Mouse (Mus musculus) testis, postnatal 10 days (tissue): Measurements from ENCODE around the gene Pirt.

Experiments
- DNase-seq: peaks from one replicate; pipeline ENCODE4 v3.0.0; 2021; ENCODE audit warnings: low spot score

Pirt gene

DNA sequence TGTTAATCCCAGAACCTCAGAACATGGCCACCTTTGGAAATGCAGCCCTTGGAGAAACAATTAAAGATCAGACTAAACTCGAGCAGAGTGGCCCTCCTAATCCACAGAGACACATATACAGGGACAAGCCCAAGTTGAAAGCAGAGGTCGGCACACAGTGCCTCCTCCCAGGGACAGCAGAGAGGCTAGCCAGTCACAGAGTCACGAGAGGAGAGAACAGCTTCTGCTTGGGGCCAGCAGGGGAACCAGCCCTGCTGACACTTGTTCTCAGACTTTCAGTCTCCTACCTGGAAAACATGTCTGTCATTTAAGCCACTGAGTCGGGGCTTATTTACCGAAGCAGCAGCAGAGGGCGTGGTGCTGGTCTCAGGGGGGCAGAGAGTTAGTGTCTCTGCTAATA, 34.7 kb downstream of the Pirt start:
- DNase-seq, result no peak

GRCm38 (mm10) chr11:66946922-66947321, 35.1 kb downstream of the Pirt start:
- DNase-seq, result no peak

DNA sequence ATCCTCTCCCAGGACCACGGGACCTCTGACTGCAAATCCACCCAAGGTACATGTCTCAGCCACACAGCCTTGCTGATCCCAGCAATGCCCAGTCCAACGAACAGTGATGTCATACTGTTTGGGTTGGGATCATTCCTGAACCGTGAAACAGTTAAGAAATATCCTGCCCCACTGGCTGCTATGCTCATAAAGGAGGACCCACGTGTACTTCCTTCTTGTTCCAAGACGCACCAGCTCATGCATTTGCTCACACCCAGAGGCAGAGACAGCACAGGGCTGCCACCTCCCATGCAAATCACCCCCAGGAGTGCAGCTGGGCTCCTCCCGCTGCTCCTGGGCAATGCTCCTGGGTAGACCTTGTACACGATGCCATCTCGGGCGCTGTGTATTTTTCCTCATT, 44.5 kb downstream of the Pirt start, which contains the start of gene Tmem238l:
TSS of gene Tmem238l (plus strand) at position 336 of the 400 bp plus-strand sequence.
- DNase-seq, result no peak

DNA sequence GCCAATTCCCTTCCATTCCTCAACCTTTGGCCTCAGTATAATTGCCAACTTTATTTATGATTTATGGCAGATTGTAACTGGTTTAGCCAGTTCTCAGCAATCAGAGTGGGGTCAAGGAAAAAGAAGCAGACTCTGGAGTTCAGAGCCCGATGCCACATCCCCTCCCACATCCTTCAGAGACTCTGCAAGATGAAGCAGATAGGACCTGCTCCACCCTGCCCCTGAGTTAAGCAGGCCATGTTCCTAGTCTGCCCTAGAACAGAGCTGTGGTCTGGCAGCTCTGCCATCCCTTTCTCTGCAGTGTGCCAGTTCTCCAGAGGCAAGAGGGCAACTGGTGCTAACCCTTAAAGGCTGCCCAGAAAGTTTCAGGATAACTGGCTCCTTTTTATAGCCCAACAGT, 49.0 kb downstream of the Pirt start:
- no peak for DNase-seq

DNA sequence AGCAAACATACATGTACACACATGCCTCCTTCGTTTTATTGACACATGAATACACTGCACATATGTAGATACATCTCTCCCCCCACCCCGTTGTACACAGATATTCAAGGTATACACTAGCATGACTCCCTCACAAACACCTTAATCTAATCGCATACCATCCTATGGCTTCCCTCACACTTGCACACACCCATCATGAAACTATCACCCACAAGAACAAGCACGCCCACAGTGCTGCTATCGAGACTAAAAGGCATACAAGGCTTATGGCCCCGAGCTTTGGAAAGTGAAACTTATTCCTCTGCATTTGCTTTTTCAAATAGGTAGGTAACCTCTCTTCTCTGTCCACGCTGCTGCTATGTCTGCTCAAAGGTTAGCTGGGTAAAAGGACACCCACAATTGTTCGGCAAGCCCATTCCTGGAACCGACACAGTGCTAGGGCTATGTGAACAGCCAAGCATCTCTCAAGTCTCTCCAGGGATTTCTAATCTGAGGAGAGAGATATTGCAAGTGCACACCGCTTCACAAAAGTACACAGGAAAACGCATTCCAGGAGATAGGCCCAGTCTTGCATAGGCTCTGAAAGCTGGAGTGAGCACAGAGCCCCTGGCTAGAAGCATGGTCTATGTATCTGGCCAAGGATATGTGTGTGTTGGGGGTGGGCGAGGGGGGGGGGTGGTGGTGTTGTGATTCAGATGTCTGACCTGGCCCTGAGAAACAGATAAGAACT, 49.8 kb downstream of the Pirt start:
- DNase-seq, result no peak

- no peak for DNase-seq
Measured at GRCm38 (mm10) chr11:66963462-66963861, 51.7 kb downstream of the Pirt start.

DNA sequence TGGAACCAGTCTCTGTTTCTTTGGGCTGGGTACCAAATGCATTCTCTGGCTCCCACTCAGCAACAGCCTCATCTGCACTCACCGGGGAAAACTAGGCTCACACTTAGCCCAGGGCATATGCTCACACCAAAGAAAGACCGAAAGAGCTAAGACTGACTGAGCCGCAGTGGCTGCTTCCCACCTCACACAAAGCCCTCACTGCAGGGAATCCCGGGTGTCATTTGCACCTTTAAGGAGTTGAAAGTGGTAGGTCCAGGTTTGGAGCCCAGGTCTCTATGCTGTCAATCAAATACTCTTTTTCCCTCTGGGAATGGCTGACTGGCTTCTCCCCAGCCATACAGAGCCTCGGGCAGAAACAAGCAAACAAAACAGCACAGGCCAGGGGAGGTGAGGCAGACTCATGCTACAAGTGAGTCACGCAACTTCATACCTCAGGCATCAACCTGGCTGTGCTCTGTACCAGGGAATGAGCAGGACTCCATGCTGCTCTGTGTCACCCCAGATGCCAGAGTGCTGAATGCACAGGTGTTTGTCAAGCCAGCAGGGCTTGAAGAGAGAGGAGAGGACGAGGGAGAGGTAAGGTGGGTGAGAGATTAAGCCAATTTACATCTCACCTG, 54.8 kb downstream of the Pirt start:
- DNase-seq, result no peak

DNA sequence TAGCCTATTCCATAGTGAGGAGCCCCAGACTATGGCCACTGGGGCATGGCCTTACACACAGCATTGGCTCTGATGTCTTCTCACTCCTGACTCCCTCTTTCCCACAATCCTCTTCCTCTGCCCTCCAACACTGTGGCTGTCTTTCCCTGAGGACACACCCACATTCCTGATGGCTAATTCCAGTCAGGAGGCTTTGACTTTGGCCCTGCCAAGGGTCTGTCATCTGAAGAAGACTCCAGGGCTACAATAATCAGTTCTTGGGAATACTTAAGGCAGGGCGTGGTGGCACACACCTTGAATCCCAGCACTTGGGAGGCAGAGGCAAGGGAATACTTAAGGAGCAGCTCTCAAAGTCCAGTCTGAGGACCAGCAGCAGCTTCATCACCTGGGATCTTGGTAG, 56.8 kb downstream of the Pirt start:
- no peak for DNase-seq

DNA sequence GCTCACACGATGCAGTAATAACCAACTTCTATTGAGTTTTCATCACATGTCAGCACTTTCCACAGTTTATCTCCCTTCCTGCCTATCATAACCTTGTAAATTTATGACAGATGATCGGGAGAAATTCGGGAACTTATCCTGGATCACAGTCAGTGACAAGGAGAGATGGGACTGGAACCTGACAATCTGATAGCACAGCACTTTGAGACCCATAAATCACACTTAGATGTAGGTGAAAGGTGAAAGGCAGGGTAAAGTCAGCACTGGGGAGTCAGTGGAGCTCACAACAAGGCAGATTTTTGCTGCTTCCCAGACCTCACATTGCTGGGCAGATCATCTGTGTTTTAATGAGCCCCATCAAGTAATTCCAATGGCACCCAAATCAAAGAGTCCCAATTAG, 61.7 kb downstream of the Pirt start:
- DNase-seq, result no peak

DNA sequence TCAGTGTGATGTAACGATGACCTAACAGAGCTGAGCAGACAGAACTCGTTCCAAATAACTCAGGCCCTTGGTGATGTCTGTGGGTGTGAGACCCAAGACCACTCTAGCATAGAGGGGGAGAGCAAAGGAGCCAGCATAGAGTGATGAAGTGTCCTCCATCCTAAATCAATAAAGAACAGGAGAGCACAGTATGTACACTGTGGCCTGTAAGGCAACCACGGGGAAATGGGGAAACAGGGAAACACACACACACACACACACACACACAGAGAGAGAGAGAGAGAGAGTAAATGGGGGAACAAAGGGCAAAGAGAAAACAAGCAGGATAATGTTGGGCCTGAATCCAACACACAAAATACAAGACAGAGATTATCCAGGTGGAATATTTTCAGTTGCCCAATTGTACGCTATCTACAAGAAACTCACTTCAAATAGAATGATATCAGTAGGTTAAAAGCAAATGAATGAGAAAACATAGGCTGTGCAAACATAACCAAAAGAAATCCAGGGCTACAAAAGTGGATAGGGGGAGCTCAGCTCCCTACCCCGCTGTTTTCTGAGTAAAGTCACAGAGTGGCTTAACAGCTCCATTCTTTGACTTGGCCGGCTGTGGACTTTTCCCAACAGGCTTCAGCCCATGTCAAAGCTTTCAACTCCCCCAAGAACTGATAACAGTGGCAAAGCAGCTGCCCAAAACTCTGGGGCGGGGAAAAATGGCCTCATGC, 64.0 kb downstream of the Pirt start:
- no peak for DNase-seq
